Mouse (Mus musculus): Measurements from ENCODE around the gene Tmem106a.

Tmem106a gene

DNA sequence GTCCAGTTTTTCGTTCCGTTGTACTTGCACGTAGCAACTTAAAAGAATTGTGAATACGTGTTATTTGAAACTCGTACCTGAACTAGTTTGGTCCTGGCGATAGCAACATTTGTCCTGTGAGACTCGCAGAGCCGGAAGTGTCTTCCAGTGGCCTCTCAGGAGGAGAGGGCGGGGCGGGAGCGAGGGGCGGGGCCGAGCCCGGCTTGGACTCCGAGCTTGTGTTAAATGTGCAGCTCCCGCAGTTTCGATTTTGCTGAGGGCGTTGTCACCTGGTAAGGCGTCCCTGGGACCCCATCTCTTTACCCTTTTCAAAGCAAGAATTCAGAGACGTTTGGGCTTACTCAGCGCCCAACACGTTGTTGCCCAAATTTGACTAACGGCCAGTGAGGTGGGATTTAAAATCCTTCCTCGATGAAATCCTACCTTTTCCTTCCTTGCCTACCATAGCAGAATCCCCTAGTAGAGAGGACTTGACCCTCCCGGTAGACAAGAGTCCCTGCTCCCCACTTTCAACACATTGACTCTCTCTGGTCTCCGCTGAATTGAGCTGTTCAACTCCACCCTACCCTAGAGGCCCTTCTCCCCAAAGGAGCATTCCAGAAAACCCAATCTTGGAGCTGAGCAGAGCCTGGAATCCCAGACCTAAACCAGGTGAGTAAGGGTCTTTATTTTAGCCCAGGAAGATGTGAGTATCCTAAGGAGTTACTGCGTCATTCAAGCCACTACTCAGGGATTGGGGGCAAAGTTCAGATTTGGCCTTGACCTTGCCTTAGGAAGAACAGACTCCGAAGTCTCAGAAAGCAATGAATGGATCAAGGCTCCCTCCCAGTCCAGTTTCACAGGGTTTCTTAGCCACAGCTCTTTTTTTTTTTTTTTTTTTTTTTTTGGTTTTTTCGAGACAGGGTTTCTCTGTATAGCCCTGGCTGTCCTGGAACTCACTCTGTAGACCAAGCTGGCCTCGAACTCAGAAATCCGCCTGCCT lies at the start of gene Tmem106a:
Tmem106a (plus strand) TSS at position 189 of the 982 bp plus-strand sequence.
- peak; percentile 83 to 91 for DNase-seq

- DNase-seq = no peak
These were observed 38.5 kb upstream of the Tmem106a start for GRCm38 (mm10) chr11:101543533-101543932.

DNA sequence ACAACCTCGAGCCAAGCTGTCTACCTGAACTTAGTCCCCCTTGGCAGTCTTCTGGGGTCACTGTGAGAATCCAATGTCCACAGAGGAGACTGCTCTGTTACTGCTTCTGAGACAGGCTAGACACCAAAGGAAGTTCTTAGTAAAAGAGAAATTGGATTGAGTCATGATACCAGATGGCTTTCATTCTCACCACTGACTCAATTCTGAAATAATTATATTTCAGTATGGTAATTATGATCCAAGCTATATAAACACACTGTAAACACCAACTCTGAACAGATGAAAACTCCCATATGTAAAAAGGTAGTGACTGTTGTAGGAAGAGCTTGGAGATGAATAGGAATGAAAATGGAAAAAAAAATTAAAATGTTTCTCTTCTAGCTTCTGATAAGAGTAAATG lies 37.9 kb upstream of the Tmem106a start:
- DNase-seq = no peak

- no peak for DNase-seq
These were observed 33.5 kb upstream of the Tmem106a start for GRCm38 (mm10) chr11:101548526-101548925.

- peak; percentile 96 for DNase-seq
These were observed 30.1 kb upstream of the Tmem106a start, which contains the start of the genes Brca1 and Nbr1 for GRCm38 (mm10) chr11:101551751-101552475. Gene Brca1 (minus strand): TSS chr11:101551955. Gene Nbr1 (plus strand): TSS chr11:101552149.

DNA sequence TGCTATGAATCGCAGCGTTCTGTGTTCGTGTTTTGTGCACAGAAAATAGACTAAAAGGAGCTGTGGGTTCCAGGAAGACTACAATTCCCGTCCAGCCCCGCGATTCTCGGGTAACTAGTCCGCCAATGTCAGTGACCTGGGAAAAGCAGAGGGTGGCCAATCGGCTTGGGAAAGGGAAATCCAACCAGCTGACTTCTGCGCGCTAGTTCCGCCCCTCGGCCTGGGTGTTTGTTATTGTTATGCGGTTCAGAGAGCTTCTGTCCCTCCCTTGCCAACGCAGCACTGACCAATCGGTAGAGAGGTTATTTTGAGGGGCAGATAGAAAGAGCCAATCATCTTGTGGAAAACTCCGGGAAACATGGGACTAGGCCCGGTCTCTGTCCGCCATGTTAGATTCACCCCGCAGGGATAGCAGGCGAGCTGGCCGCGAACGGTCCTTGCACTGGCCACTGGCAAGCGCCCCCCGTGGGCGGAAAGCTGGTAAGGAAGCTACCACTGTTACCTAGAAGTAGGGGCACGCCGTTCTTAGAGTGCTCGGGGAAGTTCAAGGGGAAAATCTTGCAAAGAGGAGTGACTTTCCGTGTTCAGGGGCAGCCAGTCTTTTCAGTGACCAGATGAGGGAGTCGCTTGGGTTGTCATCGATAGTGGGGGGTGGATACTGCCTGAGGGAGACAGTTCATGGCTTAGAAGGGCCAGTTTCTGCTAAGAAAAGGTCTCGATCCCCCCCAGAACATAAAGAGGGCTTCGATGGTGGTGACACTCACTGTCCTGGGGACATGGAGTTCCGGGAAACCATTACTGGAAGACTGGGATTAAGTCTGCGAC lies 29.4 kb upstream of the Tmem106a start:
- DNase-seq = peak; percentile 97 to 99

- DNase-seq = no peak
These were observed 28.6 kb upstream of the Tmem106a start for GRCm38 (mm10) chr11:101553354-101553930.

GRCm38 (mm10) chr11:101556541-101556940 lies 25.5 kb upstream of the Tmem106a start:
- DNase-seq = peak; percentile 62 to 88

DNA sequence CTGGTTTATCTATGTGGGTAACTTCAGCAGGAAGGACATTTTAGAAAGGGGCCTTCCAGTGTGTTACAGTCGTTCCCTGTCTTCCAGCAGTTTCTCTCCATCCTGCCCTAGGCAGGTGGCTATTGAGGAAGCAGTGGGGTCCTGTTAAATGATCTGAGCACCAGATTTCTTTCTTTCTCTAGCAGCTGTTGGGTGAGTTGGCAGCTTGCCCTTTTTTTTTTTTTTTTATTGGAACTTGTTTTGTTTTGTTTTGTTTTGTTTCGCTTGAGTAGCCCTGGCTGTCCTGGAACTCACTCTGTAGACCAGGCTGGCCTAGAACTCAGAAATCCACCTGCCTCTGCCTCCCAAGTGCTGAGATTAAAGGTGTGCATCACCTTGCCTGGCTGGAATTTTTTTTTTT lies 25.1 kb upstream of the Tmem106a start:
- DNase-seq = no peak

- DNase-seq = peak; percentile 57 to 69
These were observed 19.7 kb upstream of the Tmem106a start for GRCm38 (mm10) chr11:101562391-101562790.

GRCm38 (mm10) chr11:101568421-101568820 lies 13.6 kb upstream of the Tmem106a start:
- DNase-seq = no peak

- DNase-seq = no peak
These were observed 5.9 kb upstream of the Tmem106a start for GRCm38 (mm10) chr11:101576116-101576515.

DNA sequence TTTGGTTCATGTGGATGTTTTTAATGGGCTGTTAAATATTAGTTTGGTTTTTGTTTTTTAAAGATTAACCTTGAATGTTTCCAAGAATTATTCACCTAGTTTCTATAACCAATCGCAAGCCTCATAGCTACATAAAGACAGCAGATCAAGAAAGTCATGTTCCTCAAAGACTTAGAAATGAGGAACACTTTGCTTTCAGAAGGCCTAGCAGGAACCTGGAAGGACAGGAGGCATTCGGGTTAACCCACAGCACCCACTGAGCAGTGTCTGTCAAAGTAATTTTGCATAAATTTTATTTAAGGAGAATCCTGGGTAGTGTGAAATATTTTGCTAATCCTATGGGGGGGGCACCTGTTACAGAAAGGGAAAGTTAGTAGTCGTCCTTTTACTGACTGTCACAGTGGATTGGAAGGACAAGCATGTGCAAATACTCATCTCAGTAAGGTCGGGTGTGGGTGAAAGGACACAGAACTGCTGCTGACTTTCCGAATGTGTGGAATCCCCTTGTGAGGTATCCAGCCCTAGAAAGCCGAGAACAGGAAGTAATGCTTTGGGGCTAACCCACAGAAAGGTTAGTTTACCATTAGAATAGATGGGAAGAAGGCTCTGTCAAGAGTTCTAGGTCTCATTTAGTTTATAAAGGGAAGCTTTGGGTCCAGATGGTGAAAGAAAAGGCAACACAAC lies 819 bp upstream of the Tmem106a start:
- DNase-seq = no peak

DNA sequence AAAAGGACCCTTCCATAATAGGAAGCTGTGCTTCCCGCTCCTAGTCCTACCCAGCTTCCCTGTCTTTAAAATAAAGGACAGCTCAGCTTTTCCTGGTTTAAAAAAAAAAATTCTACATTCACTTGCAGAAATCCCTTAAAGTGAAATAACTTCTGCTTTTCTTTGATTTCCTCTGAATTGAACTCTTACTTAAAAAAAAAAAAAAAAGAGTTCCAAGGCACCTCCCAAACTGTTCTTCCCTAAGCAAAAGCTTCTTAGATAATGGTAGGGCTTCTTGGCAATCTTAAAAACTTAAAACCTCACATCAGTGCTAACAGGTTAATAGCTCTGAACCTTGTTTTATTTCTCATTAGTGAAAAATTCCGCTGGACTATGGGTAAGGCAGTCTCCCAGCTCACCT lies 1.2 kb downstream of the Tmem106a start:
- no peak for DNase-seq

GRCm38 (mm10) chr11:101585031-101585430 lies 3.0 kb downstream of the Tmem106a start:
- peak; percentile 52 to 65 for DNase-seq

DNA sequence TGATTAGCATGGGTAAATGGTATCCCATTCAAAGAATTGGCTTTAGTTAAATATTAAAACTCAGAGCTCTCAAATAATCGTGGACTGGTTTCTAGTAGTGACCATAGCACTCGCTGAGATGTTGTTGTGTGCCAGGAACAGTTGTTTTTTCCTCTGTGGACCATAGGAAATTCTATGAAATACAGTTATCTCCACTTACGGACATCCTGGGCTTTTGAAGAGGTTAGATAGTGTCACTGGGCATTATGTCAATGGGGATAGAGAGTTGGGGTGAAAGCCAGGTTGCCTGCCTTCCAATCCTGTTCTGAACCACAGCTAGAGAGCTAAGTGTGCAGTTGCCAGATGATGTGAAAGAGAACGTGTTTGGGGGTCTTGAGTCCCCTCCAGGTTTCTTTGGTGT lies 3.8 kb downstream of the Tmem106a start:
- DNase-seq = no peak

- DNase-seq = no peak
These were observed 5.6 kb downstream of the Tmem106a start for GRCm38 (mm10) chr11:101587676-101588075.

DNA sequence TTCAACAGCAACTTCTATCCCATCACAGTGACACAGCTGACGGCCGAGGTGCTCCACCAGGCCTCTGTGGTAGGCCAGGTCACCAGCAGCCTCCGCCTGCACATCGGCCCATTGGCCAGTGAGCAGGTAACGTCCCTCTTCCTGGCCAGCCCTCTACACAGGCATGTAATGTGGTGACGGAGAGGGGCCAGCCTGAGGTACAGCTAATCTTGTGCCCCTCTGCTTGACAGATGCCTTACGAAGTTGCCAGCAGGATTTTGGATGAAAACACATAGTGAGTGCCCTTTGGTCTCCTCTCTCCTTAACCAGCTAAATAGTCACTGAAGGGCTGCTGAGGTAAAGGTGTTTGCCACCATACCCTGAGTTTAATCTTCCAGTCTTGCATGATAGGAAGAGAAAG lies 6.8 kb downstream of the Tmem106a start:
- DNase-seq = peak in 1 of 2 experiments; percentile 67

DNA sequence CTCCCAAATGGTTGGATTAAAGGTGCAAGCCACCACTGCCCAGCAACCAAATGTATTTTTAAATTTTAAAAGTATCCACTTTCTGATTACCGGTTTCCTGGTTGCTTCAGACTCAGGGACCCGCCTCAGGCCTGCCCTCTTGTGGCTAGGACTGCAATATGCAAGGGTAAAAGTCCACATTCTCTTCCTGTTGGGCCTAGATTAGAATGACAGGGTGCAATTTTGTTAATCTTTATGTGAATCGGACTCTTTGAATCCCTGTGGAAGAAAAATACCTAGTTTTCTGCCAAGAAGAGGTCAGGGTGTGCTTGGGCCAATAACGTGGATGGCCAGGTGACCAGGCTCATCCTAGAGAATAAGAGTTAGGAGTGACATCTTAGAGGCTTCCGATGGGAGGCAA lies 7.4 kb downstream of the Tmem106a start:
- peak; percentile 74 to 86 for DNase-seq

DNA sequence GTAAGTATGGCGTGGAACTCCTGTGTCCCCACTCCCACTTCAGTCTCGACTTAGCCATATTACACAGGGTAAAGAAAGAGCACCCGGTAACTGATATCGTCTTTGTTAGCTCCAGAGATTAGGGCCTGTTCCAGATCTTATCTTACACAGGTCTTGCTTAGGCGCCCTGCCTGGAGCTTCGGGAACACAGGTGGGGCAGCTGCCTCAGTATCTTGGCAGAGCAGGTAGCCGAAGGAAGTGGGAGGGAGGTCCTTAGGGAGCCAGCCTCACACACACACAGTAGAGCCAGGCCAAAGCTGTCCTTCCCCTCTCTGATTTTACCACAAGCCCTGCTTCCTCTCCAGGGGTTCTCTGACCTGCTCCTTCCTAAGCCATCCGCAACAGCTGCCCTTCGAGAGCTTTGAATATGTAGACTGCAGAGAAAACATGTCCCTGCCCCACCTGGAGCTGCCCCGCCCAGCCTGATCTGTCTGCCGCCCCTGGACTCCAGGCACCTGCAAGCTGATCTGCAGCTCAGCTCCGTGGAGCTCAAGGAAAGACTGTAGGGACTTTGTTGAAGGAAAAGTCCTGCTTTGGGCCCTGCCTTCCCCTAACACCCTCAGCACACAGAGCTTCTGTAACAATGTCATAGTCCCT lies 8.1 kb downstream of the Tmem106a start:
- no peak for DNase-seq

DNA sequence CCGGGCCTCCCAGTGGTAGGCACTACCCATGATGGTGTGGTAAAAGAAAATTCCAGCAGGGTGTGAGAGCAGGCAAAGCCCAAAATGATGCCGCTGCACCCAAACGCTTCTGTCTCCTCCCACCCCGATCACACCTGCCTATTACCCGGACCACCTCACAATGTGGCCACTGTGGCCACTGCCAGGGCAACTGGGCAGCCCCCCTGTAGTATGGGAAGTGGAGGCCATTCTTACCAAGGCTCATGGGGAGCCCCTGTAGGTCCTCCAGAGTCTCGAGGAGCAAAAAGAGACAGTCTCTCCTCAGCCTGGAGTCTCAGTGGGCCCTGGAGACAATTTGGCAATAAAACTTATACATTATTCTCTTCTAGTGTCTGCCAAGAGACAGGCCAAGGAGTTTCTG lies 17.1 kb downstream of the Tmem106a start, which contains the start of gene Gm11634:
Gm11634 (minus strand) TSS at position 101 of the 400 bp plus-strand sequence.
- DNase-seq = no peak
